Comparison of ENCODE assay signal across 16 mouse cellular contexts in the genomic region with DNA sequence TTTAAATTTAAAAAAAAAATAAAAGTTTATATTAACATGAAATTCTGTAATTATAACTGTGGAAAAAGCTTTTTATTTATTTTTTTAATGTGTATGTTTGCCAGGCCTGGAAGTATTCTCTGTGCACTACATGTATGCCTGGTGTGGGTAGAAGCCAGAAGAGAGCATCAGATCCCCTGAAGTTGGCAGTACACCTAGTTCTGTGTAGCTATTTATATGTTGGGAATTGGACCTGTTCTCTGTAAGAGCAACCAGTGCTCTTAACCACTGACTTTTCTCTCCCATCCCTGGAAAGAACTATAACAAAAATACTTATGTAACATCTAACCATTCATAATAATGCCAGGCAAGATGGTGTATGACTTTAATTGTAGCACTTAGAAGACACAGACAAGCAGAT. TPM values are rescaled to one million over a fixed set of nuclear protein-coding genes. Genes with fewer than 3 reads are reported as not detected.
DNase-seq lines count a peak whose midpoint lies in the region.
"Had no signal": no experiment of that assay in that cellular context is flagged by ENCODE, and none has a peak within 500 bp of the region (broad histone marks: within the 10 kb centered on the region; RNA-seq: fewer than 3 reads in every experiment).

No protein-coding gene starts in this region.

- DNase-seq in gastrocnemius, adult 18-20 months (ENCODE audit: low spot score), result peak; percentile 62
- DNase-seq in gastrocnemius, postnatal 36 days, result no peak
- DNase-seq in heart, adult 18-20 months, result peak; percentile 31 to 68
- no peak for DNase-seq in heart, postnatal 4 days
- peak; percentile 61 for DNase-seq in heart, adult 8-10 months (ENCODE audit: low spot score)
- DNase-seq in heart, postnatal 25 days (ENCODE audit: low spot score), result no peak
- peak; percentile 68 for DNase-seq in skeletal muscle tissue, adult 2 months (ENCODE audit: low read depth, low spot score)
- DNase-seq: adrenal gland, adult 8-10 months; adrenal gland, postnatal 14 days; adrenal gland, postnatal 36 days; B cell, adult 2 months; cerebellum, adult 11-12 months; cerebellum, adult 2 months; cerebellum, adult 9-10 months; cerebellum, postnatal 10 days; cerebellum, postnatal 25 days had no signal

- intact Hi-C loops in gastrocnemius, postnatal 36 days (cut with DNase I), result loop anchor here (5.0 kb wide), 1 partner anchor 237 kb away; no protein-coding TSS in a partner anchor
- intact Hi-C loops in heart, postnatal 25 days (cut with DNase I), result no loop called here

RNA-seq across cellular contexts. Expression of a gene that starts 21.0 kb away (rescaled TPM):
- 1 to 10 TPM; 1.1 to 1.2 TPM for total RNA-seq in gastrocnemius, adult 18-20 months (2021)
- 1 to 10 TPM; 1.3 to 1.8 TPM for total RNA-seq in gastrocnemius, postnatal 36 days (2021)
- 1 to 10 TPM; 2.1 to 2.4 TPM for total RNA-seq in heart, adult 18-20 months (2021)
- total RNA-seq in heart, postnatal 4 days (2021), result 1 to 10 TPM; 2.6 to 3.0 TPM
- 1 to 10 TPM; 1.8 to 3.1 (median 2.4) TPM for total RNA-seq in heart, adult 8-10 months (2022)
- 1 to 10 TPM; 2.3 to 2.4 TPM for total RNA-seq in heart, postnatal 25 days (2021)

RNA-seq across cellular contexts. Expression of a gene that starts 25.6 kb away (rescaled TPM):
- 1 to 10 TPM; 6.4 to 8.7 TPM for total RNA-seq in gastrocnemius, adult 18-20 months (2021)
- 1 to 10 TPM; 4.0 to 5.5 TPM for total RNA-seq in gastrocnemius, postnatal 36 days (2021)
- 1 to 10 TPM; 5.1 to 5.8 TPM for total RNA-seq in heart, adult 18-20 months (2021)
- total RNA-seq in heart, postnatal 4 days (2021), result 1 to 10 TPM; 6.7 to 7.6 TPM
- total RNA-seq in heart, adult 8-10 months (2022), result 1 to 10 TPM; 5.4 to 7.1 (median 6.2) TPM
- 1 to 10 TPM; 4.6 to 4.7 TPM for total RNA-seq in heart, postnatal 25 days (2021)

RNA-seq across cellular contexts. Expression of a gene that starts 57.1 kb away (rescaled TPM):
- 1 to 10 TPM; 2.3 to 3.2 TPM for total RNA-seq in gastrocnemius, adult 18-20 months (2021)
- 1 to 10 TPM; 1.6 to 2.1 TPM for total RNA-seq in gastrocnemius, postnatal 36 days (2021)
- 1 to 10 TPM; 3.2 to 3.5 TPM for total RNA-seq in heart, adult 18-20 months (2021)
- total RNA-seq in heart, postnatal 4 days (2021), result 10 to 100 TPM; 11.0 to 12.7 TPM
- 1 to 10 TPM; 2.8 to 3.5 (median 3.1) TPM for total RNA-seq in heart, adult 8-10 months (2022)
- 1 to 10 TPM; 3.2 TPM for total RNA-seq in heart, postnatal 25 days (2021)

RNA-seq across cellular contexts. Expression of a gene that starts 59.6 kb away (rescaled TPM):
- total RNA-seq in gastrocnemius, adult 18-20 months (2021), result 10 to 100 TPM in 1 of 2 experiments, 1 to 10 TPM in 1; 9.4 to 10.3 TPM
- 1 to 10 TPM; 5.4 to 7.0 TPM for total RNA-seq in gastrocnemius, postnatal 36 days (2021)
- total RNA-seq in heart, adult 18-20 months (2021), result 1 to 10 TPM; 5.9 to 6.9 TPM
- total RNA-seq in heart, postnatal 4 days (2021), result 1 to 10 TPM; 5.1 to 5.3 TPM
- total RNA-seq in heart, adult 8-10 months (2022), result 1 to 10 TPM; 7.6 to 8.7 (median 8.0) TPM
- 1 to 10 TPM; 5.3 to 6.5 TPM for total RNA-seq in heart, postnatal 25 days (2021)

Comparison
In these comparisons a context has a peak if more than half of its experiments do, and no peak if none do; other contexts are left out.
1. DNase-seq: peak in gastrocnemius, adult 18-20 months (single experiment), heart, adult 18-20 months (2 of 2), heart, adult 8-10 months (single experiment) and skeletal muscle tissue, adult 2 months (single experiment); none in gastrocnemius, postnatal 36 days (0 of 2), heart, postnatal 4 days (single experiment) and heart, postnatal 25 days (single experiment).